Mouse (Mus musculus) embryonic facial prominence, embryonic 12.5 days (tissue): Measurements from ENCODE around the gene Add3. TPM values are rescaled to one million over a fixed set of nuclear protein-coding genes. Genes with fewer than 3 reads are reported as not detected.

Experiments
- ATAC-seq: fragments of 200-750 bp; cut with Nextera tagmentation; 2 replicates; pipeline ENCODE4 v1.8.0; 2017; ENCODE audit not compliant: insufficient number of reproducible peaks, insufficient read depth, low FRiP score, low TSS enrichment
- H3K27ac ChIP-seq: fragments of 300-500 bp; sonication (generic); 2 replicates; pipeline ENCODE4 v1.5.1; 2016; ENCODE audit warnings: mild to moderate bottlenecking
- H3K27me3 ChIP-seq: fragments of 300-500 bp; sonication (generic); 2 replicates; pipeline ENCODE4 v1.6.1; 2016; ENCODE audit warnings: mild to moderate bottlenecking, moderate library complexity
- H3K36me3 ChIP-seq: fragments of 300-500 bp; sonication (generic); 2 replicates; pipeline ENCODE4 v1.6.1; 2016; ENCODE audit warnings: mild to moderate bottlenecking
- H3K4me1 ChIP-seq: fragments of 300-500 bp; sonication (generic); 2 replicates; pipeline ENCODE4 v1.6.1; 2016
- H3K4me2 ChIP-seq: fragments of 300-500 bp; sonication (generic); replicated peaks from 2 replicates; pipeline ENCODE4 v1.6.1; 2016; ENCODE audit warnings: mild to moderate bottlenecking, moderate library complexity
- H3K4me3 ChIP-seq: fragments of 300-500 bp; sonication (generic); 2 replicates; pipeline ENCODE4 v1.5.1; 2016; ENCODE audit warnings: mild to moderate bottlenecking
- H3K9ac ChIP-seq: fragments of 300-500 bp; sonication (generic); 2 replicates; pipeline ENCODE4 v1.6.1; 2016; ENCODE audit warnings: mild to moderate bottlenecking, moderate library complexity
- H3K9me3 ChIP-seq: fragments of 300-500 bp; sonication (generic); 2 replicates; pipeline ENCODE4 v1.6.1; 2016; ENCODE audit warnings: mild to moderate bottlenecking, moderate library complexity
- WGBS: fragments of 180-500 bp; shearing (Covaris S2); methylation state at CpG from one replicate; pipeline ENCODE4 v1.1.7; 2016; 5-methylcytosine and 5-hydroxymethylcytosine counted together
- polyA plus RNA-seq: library from polyadenylated mRNA; unstranded; fragments of >200 nt; fragmentation: Nextera tagmentation; extraction: Ambion mirVana; gene quantifications from 2 replicates; pipeline ENCODE4 v1.2.1, GENCODE M21; 2016

Add3 gene
- polyA plus RNA-seq, 1 experiment from 2014 or later, result 90.5 TPM

DNA sequence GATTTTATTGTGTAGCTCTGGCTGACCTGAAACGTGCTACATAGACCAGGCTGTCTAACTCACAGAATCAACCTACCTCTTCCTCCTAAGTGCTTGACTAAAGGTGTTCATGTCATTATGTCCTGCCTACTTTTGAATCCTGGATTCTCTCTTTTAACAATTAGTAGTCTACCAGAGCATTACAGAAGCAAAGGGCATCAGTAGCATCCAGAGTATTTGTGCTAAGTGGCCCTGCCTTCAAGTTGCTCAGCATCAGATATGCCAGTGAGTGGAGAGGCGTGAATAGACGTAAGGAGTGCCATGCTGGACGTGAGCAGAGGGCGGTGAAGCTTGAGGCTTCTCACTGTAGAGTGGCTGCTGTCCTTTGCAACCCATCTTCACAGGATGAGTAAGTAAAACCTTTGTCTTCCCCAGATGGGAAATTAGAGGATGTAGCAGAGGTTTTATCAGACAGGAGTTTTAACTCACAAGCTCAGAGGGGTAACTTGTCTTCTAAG, 48.5 kb downstream of the Add3 start:
- H3K4me1 ChIP-seq, result peaks cover 37% of the 10 kb centered on the region

DNA sequence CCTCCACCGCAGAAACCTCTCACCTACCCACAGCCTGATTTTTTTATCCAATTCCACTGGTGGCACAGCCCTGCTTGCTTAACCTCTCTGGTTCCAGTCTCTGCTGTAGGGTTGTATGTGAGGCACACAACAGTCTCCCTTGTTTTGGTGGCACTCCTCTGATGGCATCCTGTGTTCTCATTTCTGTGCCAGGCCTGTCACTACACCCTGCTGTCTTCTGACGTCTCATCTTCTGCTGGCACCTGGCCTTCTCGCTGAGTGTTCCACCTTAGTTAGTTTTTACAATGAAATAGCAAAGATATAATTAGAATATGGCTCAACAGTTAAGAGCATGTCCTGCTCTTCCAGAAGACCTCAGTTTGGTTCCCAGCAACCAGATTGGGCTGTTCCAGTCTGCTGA, 49.5 kb downstream of the Add3 start:
- Histone ChIP-seq H3K4me3 (no peak overlapping the region), H3K36me3 (no peaks in the 10 kb centered on the region), H3K4me2 (no peak overlapping the region), H3K9me3 (no peaks in the 10 kb centered on the region), H3K27ac (no peak overlapping the region), H3K9ac (no peak overlapping the region), H3K4me1 (peaks cover 36% of the 10 kb centered on the region), H3K27me3 (no peaks in the 10 kb centered on the region)
- 90% methylated on average over 3 of the region's 3 CpGs for WGBS
- ATAC-seq, result no peak

More for the DNA sequence above, 48.5 kb downstream of the Add3 start:
- Histone ChIP-seq H3K4me2 (no peak overlapping the region), H3K9ac (no peak overlapping the region), H3K27me3 (no peaks in the 10 kb centered on the region), H3K27ac (no peak overlapping the region), H3K36me3 (no peaks in the 10 kb centered on the region), H3K9me3 (no peaks in the 10 kb centered on the region), H3K4me3 (no peak overlapping the region)
- 87% methylated on average over 5 of the region's 5 CpGs for WGBS
- ATAC-seq, result no peak

DNA sequence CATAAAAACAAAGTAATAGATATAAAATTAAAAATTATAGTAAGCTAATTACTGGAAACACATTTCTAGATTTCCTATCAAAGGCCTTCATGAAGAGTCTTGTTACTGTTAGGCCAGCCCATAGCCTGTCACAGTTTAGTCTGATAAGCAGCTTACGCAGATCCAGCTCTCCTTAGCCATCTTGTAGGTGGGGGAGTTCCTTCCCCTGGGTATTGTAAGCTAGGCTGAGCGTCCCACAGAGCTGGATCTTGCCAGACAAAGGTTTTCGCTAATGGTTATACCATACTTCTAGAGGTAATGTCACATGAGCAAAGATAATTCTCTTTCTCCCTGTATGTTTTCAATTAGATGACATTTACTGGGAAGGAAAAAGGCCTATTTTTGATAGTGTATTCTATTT, 50.0 kb downstream of the Add3 start:
- H3K4me2 ChIP-seq, result no peak overlapping the region
- H3K27me3 ChIP-seq, result no peaks in the 10 kb centered on the region
- ATAC-seq, result no peak
- H3K36me3 ChIP-seq, result no peaks in the 10 kb centered on the region
- no peak overlapping the region for H3K9ac ChIP-seq
- no peak overlapping the region for H3K4me3 ChIP-seq
- peaks cover 32% of the 10 kb centered on the region for H3K4me1 ChIP-seq
- H3K9me3 ChIP-seq, result no peaks in the 10 kb centered on the region
- WGBS, result 72% methylated on average over 3 of the region's 3 CpGs
- H3K27ac ChIP-seq, result no peak overlapping the region

DNA sequence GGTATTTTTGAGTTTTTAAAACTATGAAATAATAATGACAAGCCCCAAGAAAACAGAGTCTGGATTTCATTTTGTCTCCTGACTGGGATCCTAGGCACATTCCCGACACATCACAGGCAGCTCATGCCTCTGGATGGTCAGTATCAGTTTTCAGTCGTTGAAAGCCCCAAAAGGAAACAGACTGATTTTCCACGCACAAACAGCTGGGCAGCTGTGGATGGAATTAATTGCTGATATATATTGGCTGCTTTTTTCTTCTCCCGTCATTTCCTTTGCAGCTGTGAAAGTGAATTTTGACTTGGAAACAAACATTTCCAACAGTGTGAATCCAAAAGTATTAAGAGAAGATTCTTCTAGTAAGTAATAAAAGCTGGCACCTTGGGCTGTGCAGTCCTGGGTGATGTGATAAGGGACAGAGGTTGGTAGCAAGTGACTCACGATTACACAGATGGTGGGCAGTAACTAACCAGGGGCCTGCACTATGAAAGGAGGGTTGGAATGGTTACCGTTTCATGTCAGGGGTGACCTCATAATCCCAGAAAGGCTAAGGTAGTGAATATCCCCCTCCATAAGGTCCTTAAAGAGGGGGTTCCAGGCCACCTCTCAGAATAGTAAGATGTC, 51.7 kb downstream of the Add3 start:
- H3K27me3 ChIP-seq, result no peaks in the 10 kb centered on the region
- H3K36me3 ChIP-seq, result no peaks in the 10 kb centered on the region
- WGBS, result 33% methylated on average over 6 of the region's 6 CpGs
- H3K4me1 ChIP-seq, result peaks cover 25% of the 10 kb centered on the region; the same call in 1 of the 2 replicates
- no peak overlapping the region; the same call in 1 of the 2 replicates for H3K27ac ChIP-seq
- no peaks in the 10 kb centered on the region for H3K9me3 ChIP-seq
- no peak overlapping the region for H3K4me2 ChIP-seq
- H3K9ac ChIP-seq, result no peak overlapping the region
- no peak overlapping the region for H3K4me3 ChIP-seq
- no peak for ATAC-seq

DNA sequence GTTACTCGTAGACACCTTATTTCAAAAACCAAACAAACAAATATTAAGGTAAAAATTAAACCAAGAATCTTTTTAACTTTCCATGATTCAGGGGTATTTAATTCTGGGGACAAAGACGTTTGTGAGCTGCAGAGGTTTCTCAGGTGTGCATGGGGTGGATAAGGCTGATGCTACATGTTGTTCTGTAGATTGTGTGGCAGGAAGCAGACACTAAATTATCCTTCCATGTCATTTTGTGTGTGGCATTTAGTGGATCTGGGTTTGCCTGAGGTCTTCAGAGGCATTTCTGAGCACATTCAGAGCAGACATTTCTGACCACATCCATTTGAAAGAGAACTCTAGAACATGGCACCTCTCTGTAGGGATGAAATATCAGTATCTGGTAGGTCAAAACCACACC, 52.9 kb downstream of the Add3 start:
- Histone ChIP-seq H3K9ac (no peak overlapping the region), H3K36me3 (no peaks in the 10 kb centered on the region), H3K4me2 (no peak overlapping the region), H3K4me3 (no peak overlapping the region), H3K9me3 (no peaks in the 10 kb centered on the region), H3K27ac (no peak overlapping the region), H3K27me3 (no peaks in the 10 kb centered on the region), H3K4me1 (peaks cover 20% of the 10 kb centered on the region; the same call in 1 of the 2 replicates)
- 86% methylated on average over 2 of the region's 2 CpGs for WGBS
- no peak for ATAC-seq

DNA sequence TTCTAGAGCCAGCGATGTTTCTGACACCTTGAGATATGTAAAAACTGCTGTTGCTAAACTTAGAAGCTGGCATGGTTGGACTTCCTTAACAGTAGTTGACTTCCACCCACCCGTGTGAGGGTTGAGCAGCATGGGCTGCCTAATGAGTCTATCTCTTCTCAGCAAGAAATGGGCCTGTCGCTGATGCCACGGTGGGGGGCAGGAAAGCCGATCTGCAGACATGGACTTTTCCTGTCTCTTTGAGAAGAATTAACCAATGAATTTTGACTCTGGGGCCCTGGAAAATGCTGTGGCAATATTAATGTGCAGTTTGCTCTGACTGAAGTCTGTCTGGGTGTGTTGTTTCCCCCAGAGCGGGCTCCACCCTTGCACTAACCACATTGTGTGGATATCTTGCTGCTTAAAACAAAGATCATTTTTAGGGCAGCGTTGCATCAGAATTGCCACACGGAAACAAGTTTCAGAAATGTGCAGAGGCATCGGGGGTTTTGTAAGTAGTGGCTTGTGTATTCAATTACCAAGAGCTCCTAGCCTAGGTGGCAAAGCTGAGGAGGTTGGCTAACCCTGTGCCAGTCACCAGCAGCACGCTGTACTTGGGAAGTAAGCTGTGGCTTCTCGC, 53.8 kb downstream of the Add3 start:
- no peak for ATAC-seq
- Histone ChIP-seq H3K4me1 (peaks cover 20% of the 10 kb centered on the region; the same call in 1 of the 2 replicates), H3K4me2 (no peak overlapping the region), H3K9me3 (no peaks in the 10 kb centered on the region), H3K27me3 (no peaks in the 10 kb centered on the region), H3K9ac (no peak overlapping the region), H3K36me3 (no peaks in the 10 kb centered on the region), H3K4me3 (no peak overlapping the region), H3K27ac (no peak overlapping the region)
- 69% methylated on average over 11 of the region's 11 CpGs for whole genome bisulfite sequencing

DNA sequence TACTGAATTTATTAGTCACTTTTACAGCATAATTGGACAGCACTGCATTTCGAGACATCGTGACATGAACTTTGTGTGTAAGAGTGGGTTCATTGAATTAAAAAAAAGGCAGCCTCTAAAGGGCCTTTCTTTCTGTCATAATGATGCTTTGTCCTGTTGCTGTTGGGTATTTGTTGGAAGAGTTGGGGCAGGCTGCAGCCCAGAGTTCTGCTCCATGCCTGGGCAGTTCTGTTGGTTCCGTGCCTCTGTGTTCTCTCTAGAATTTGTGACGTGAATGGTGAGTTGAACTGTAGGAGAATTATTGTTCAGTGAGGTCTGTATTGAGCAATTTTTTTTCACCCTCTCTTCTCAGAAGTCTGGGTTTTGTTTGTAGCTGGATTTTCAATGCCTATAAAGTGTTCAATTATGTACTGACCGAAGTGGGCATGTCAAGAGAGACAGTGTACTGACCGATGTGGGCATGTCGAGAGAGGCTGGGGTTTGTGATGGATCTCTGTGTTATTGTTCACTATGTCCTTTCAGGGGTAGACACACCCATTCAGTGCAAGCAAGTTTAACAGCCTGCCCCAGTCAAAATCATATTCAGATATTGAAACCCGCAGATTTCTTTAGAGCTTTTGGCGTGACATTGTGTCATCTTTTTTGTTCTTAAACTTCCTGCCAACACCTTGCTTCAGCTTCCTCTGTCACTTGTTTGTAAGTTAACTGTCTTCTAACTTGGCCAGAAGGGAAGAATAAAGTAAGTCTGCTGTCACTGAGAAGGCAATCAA, 54.7 kb downstream of the Add3 start:
- Histone ChIP-seq H3K4me1 (peaks cover 20% of the 10 kb centered on the region; the same call in 1 of the 2 replicates), H3K4me2 (no peak overlapping the region), H3K36me3 (peaks cover 5% of the 10 kb centered on the region; the same call in 1 of the 2 replicates), H3K9me3 (no peaks in the 10 kb centered on the region), H3K27me3 (no peaks in the 10 kb centered on the region), H3K9ac (no peak overlapping the region), H3K27ac (no peak overlapping the region), H3K4me3 (no peak overlapping the region)
- 83% methylated on average over 9 of the region's 9 CpGs for WGBS
- ATAC-seq, result no peak

DNA sequence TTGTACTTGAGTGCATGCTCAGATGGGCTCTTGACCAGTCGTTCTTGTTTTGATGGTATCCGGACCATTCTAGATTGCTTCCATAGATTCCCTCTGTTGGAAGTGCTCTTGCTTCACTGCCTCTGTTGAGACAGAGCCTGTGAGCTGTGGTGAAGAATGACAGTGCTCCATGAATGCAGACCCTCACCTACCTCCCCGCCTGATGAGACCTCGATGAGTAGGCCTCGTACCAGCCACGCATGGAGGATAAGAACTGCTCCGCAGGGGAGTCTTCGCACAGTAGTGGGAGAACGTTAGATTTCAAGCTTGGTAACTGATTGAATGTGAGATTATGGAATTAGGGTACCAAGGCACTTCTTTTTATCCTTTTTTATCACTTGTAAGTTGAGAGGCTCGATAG, 56.7 kb downstream of the Add3 start:
- Histone ChIP-seq H3K4me2 (no peak overlapping the region), H3K36me3 (peaks cover 5% of the 10 kb centered on the region; the same call in 1 of the 2 replicates), H3K9ac (no peak overlapping the region), H3K27ac (no peak overlapping the region), H3K27me3 (no peaks in the 10 kb centered on the region), H3K4me1 (peaks cover 10% of the 10 kb centered on the region; the same call in 1 of the 2 replicates), H3K9me3 (no peaks in the 10 kb centered on the region), H3K4me3 (no peak overlapping the region)
- 94% methylated on average over 10 of the region's 10 CpGs for WGBS
- no peak for ATAC-seq

DNA sequence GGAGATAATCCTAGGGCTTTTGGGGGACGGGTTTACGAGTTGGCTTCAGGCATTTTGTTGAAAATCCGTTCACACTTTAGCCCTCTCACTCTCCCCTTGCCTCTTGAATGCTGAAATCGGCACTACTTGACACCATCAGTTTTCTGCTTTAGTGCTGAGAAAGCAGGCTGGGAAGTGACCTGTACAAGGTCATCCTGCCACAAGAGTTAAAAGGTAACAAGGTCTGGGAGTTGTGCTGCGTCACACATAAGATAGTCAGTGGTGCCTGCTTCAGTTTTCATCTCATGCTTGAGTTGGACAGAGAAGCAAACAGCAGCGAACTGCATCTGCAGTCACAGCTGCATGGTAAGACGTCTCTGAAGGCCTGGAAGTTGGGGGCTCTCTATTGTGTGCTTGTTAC, 57.5 kb downstream of the Add3 start:
- Histone ChIP-seq H3K4me2 (no peak overlapping the region), H3K27ac (no peak overlapping the region), H3K4me1 (peaks cover 7% of the 10 kb centered on the region; the same call in 1 of the 2 replicates), H3K4me3 (no peak overlapping the region), H3K9ac (no peak overlapping the region), H3K9me3 (no peaks in the 10 kb centered on the region), H3K36me3 (peaks cover 5% of the 10 kb centered on the region; the same call in 1 of the 2 replicates), H3K27me3 (no peaks in the 10 kb centered on the region)
- 75% methylated on average over 7 of the region's 7 CpGs for WGBS
- ATAC-seq, result no peak

DNA sequence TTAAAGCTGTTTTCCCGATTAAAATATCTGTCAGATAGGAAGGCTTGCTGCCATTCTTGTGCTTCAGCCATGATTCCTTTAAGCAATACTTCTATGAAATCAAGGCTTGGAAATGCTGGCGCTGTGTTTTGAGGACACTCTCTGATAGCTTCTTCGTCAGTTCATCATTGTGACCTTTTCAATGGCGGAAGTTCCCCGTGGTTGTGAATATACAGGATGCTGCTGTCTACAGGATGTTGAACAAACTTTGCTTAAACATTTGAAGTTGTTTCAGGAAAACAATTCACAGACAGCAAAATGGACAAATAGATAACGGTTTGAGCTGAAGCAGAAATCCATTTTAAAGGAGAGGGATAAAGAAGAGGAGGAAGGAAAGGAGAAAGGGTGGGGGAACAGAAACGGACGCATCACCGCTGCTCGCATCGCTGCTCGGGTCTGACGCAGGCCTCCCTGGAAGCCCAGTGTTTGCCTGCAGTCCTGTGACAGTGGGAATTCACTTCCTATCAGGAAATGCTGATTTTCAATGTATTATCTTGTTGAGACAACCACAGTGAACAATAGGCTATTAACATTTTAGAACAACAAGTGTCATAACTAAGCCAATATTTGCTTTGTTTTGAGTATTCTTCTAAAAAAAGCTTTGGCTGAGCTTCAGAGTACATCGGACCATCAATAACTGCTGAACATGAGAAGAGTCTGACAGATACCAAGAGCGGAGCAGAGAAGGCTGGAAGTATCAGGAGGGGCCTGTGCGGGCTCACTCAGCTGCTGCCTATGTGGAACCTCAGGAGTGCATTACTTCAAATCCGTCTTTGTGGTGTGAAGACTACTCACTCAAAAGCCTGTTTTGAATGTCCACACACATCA, 58.7 kb downstream of the Add3 start:
- no peaks in the 10 kb centered on the region for H3K27me3 ChIP-seq
- ATAC-seq, result no peak
- WGBS, result 87% methylated on average over 17 of the region's 17 CpGs
- no peak overlapping the region for H3K4me2 ChIP-seq
- no peak overlapping the region for H3K9ac ChIP-seq
- H3K4me1 ChIP-seq, result peaks cover 5% of the 10 kb centered on the region; the same call in 1 of the 2 replicates
- H3K27ac ChIP-seq, result no peak overlapping the region
- H3K36me3 ChIP-seq, result peaks cover 5% of the 10 kb centered on the region; the same call in 1 of the 2 replicates
- H3K9me3 ChIP-seq, result no peaks in the 10 kb centered on the region
- H3K4me3 ChIP-seq, result no peak overlapping the region

DNA sequence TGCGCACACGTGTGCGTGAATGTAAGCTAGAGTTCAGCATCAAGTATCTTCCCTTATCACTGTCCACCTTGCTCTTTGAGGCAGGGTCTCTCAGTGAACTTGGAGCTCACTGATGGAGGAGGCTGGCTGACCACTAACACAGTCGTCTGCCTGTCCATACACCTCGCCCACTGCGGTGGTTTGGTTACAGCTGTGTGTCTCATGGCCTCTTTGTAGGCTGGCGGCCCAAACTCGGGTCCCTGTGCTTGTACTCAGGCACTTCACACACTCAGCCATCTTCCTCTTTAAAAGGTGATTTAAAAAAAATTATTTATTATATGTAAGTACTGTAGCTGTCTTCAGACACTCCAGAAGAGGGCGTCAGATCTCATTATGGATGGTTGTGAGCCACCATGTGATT, 59.5 kb downstream of the Add3 start:
- peaks cover 5% of the 10 kb centered on the region; the same call in 1 of the 2 replicates for H3K36me3 ChIP-seq
- H3K4me2 ChIP-seq, result no peak overlapping the region
- no peak overlapping the region for H3K4me3 ChIP-seq
- H3K27ac ChIP-seq, result no peak overlapping the region
- no peaks in the 10 kb centered on the region for H3K9me3 ChIP-seq
- H3K4me1 ChIP-seq, result no peaks in the 10 kb centered on the region
- WGBS, result 93% methylated on average over 9 of the region's 9 CpGs
- no peak overlapping the region for H3K9ac ChIP-seq
- no peak for ATAC-seq
- no peaks in the 10 kb centered on the region for H3K27me3 ChIP-seq
